ENCODE assay signal across 30 mouse cellular contexts in the genomic region with DNA sequence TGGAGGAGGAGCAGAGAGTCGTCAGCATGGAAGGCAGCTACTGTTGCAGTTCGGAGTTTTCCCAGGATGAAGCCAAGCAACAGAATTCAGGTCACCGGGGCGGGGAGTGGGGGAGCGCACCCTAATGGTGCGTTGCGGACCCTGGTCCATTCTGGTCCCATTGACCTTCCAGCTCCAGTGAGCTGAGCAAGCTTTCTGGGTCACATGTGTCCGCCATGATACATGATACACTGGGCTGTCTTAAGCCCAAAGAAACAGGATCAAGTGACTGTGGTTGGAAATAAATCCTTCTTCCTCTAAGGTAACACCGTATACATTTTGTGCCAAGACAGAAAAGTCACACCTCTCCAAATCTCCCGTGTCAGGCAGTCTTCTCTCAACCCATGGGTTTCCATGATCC.
DNase-seq lines count a peak whose midpoint lies in the region; ATAC-seq lines count a peak whose summit lies in the region.
"Had no signal": no experiment of that assay in that cellular context is flagged by ENCODE, and none has a peak within 500 bp of the region (broad histone marks: within the 10 kb centered on the region; RNA-seq: fewer than 3 reads in every experiment).

No protein-coding gene starts in this region.

- H3K4me3 ChIP-seq in kidney, embryonic 15.5 days (replicated peaks), result no peak overlapping the region
- H3K4me3 ChIP-seq: embryonic facial prominence, embryonic 13.5 days; forebrain, embryonic 10.5 days; forebrain, embryonic 13.5 days; heart, embryonic 12.5 days; heart, embryonic 15.5 days had no signal

- H3K27ac ChIP-seq in kidney, embryonic 15.5 days, result no peak overlapping the region
- H3K27ac ChIP-seq: embryonic facial prominence, embryonic 13.5 days; forebrain, embryonic 10.5 days; forebrain, embryonic 13.5 days; heart, embryonic 15.5 days; hindbrain, embryonic 14.5 days; hindbrain, postnatal 0 days had no signal

- peak; percentile 91 for ATAC-seq in kidney, embryonic 15.5 days (replicated peaks; ENCODE audit: low FRiP score)
- ATAC-seq: forebrain, embryonic 13.5 days; forebrain, embryonic 16.5 days; hindbrain, postnatal 0 days; inflammation-experienced regulatory T-cells, adult 6 months; Patski had no signal

- H3K9me3 ChIP-seq in kidney, embryonic 15.5 days (replicated peaks), result no peaks in the 10 kb centered on the region
- H3K9me3 ChIP-seq: embryonic facial prominence, embryonic 13.5 days; forebrain, embryonic 10.5 days; forebrain, embryonic 13.5 days; heart, embryonic 12.5 days; heart, embryonic 15.5 days had no signal

- H3K27me3 ChIP-seq in kidney, embryonic 15.5 days, result no peaks in the 10 kb centered on the region
- H3K27me3 ChIP-seq: CH12.LX; embryonic facial prominence, embryonic 13.5 days; forebrain, embryonic 13.5 days; heart, embryonic 12.5 days; heart, embryonic 15.5 days had no signal

- H3K9ac ChIP-seq in kidney, embryonic 15.5 days, result no peak overlapping the region
- H3K9ac ChIP-seq: embryonic facial prominence, embryonic 13.5 days; forebrain, embryonic 13.5 days; heart, embryonic 12.5 days; heart, embryonic 15.5 days; hindbrain, embryonic 14.5 days had no signal

- H3K4me1 ChIP-seq in kidney, embryonic 15.5 days, result peaks cover 8% of the 10 kb centered on the region; the same call in 1 of the 2 replicates
- H3K4me1 ChIP-seq: embryonic facial prominence, embryonic 13.5 days; forebrain, embryonic 10.5 days; forebrain, embryonic 13.5 days; heart, embryonic 15.5 days had no signal

- no peaks in the 10 kb centered on the region for H3K36me3 ChIP-seq in kidney, embryonic 15.5 days
- H3K36me3 ChIP-seq: embryonic facial prominence, embryonic 13.5 days; forebrain, embryonic 10.5 days; G1E; heart, embryonic 12.5 days; heart, embryonic 15.5 days had no signal

- WGBS in kidney, embryonic 15.5 days, result 23% methylated on average over 10 of the region's 10 CpGs

- peak; percentile 21 for DNase-seq in gastrocnemius, adult 18-20 months (ENCODE audit: low spot score)
- DNase-seq in gastrocnemius, postnatal 25 days, result no peak
- DNase-seq in kidney, adult 11 months, result peak; percentile 2
- no peak for DNase-seq in kidney, adult 9 months
- DNase-seq in kidney, adult 8-10 months, result no peak
- DNase-seq in skeletal muscle tissue, adult 2 months (ENCODE audit: low read depth, low spot score), result peak; percentile 58
- DNase-seq: adrenal gland, postnatal 10 days; adrenal gland, postnatal 36 days; B cell, adult 2 months; cerebellum, adult 11 months; cerebellum, adult 2 months; cerebellum, adult 9-11 months; cerebellum, postnatal 25 days; gastrocnemius, postnatal 36 days; heart, adult 18-20 months; heart, postnatal 10 days; heart, postnatal 4 days had no signal

- H3K4me2 ChIP-seq in kidney, embryonic 15.5 days, result peak overlapping the region; percentile 41; the same call in 1 of the 2 replicates
- H3K4me2 ChIP-seq: embryonic facial prominence, embryonic 13.5 days; forebrain, embryonic 13.5 days; heart, embryonic 12.5 days; heart, embryonic 15.5 days; hindbrain, embryonic 14.5 days had no signal

Comparison
In these comparisons a context has a peak if more than half of its experiments do, and no peak if none do; other contexts are left out.
1. DNase-seq: peak in gastrocnemius, adult 18-20 months (single experiment), kidney, adult 11 months (single experiment) and skeletal muscle tissue, adult 2 months (single experiment); none in gastrocnemius, postnatal 25 days (single experiment), kidney, adult 9 months (single experiment) and kidney, adult 8-10 months (0 of 2).